Mouse (Mus musculus): ENCODE data around the gene Spata31d1a. TPM values are rescaled to one million over a fixed set of nuclear protein-coding genes. Genes with fewer than 3 reads are reported as not detected.

The Spata31d1a gene
- polyA plus RNA-seq, 1 experiment from 2014 or later, result not detected

GRCm38 (mm10) chr13:59689843-59690242 is 20.3 kb downstream of the Spata31d1a start:
- Histone ChIP-seq H3K4me2 (replicated peaks; ENCODE audit: low read depth, low read length) (no peak overlapping the region), H3K27me3 (ENCODE audit: insufficient read depth, low read length) (no peaks in the 10 kb centered on the region), H3K9ac (replicated peaks; ENCODE audit: low read length) (no peak overlapping the region), H3K4me1 (ENCODE audit: insufficient read depth, low read length) (no peaks in the 10 kb centered on the region), H3K4me3 (ENCODE audit: low read length) (no peak overlapping the region), H3K9me3 (ENCODE audit: low read length) (no peaks in the 10 kb centered on the region), H3K27ac (ENCODE audit: low read length) (no peak overlapping the region), H3K36me3 (ENCODE audit: insufficient read depth, low read length) (no peaks in the 10 kb centered on the region)
- WGBS, result 86% methylated on average over 3 of the region's 3 CpGs
- ATAC-seq (ENCODE audit: low FRiP score, low TSS enrichment), result no peak

DNA sequence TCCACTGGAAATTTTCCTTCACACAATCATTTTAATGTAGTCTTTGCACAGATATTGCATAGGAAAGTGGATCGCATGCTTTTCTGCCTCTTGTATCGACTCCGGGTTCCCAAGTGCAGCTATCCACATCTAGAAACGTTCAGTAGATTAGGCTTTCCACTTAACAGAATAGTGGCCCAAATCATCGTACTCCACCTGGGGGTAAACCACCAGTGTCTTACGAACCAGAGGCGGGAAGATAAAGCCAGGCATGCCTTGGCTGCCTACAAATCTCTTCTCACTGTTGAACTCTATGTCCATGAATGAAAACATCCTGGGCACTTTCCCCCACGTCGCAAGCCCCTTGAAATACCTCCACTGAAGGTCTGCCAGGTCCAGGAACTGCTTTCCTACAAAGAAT is 20.8 kb downstream of the Spata31d1a start:
- H3K4me1 ChIP-seq (ENCODE audit: insufficient read depth, low read length), result no peaks in the 10 kb centered on the region
- no peaks in the 10 kb centered on the region for H3K36me3 ChIP-seq (ENCODE audit: insufficient read depth, low read length)
- no peaks in the 10 kb centered on the region for H3K27me3 ChIP-seq (ENCODE audit: insufficient read depth, low read length)
- no peak overlapping the region for H3K27ac ChIP-seq (ENCODE audit: low read length)
- H3K4me2 ChIP-seq (replicated peaks; ENCODE audit: low read depth, low read length), result no peak overlapping the region
- WGBS, result 87% methylated on average over 9 of the region's 9 CpGs
- no peaks in the 10 kb centered on the region for H3K9me3 ChIP-seq (ENCODE audit: low read length)
- no peak overlapping the region for H3K9ac ChIP-seq (replicated peaks; ENCODE audit: low read length)
- ATAC-seq (ENCODE audit: low FRiP score, low TSS enrichment), result no peak
- H3K4me3 ChIP-seq (ENCODE audit: low read length), result no peak overlapping the region

- WGBS, result 74% methylated on average over 13 of the region's 13 CpGs
- ATAC-seq (ENCODE audit: low FRiP score, low TSS enrichment), result no peak
Observed at GRCm38 (mm10) chr13:59688338-59688770, 21.8 kb downstream of the Spata31d1a start.

GRCm38 (mm10) chr13:59685236-59685635 is 24.9 kb downstream of the Spata31d1a start:
- no peak overlapping the region for H3K4me2 ChIP-seq (replicated peaks; ENCODE audit: low read depth, low read length)
- ATAC-seq (ENCODE audit: low FRiP score, low TSS enrichment), result no peak
- no peak overlapping the region for H3K9ac ChIP-seq (replicated peaks; ENCODE audit: low read length)
- 90% methylated on average over 3 of the region's 3 CpGs for WGBS
- H3K9me3 ChIP-seq (ENCODE audit: low read length), result no peaks in the 10 kb centered on the region
- H3K36me3 ChIP-seq (ENCODE audit: insufficient read depth, low read length), result no peaks in the 10 kb centered on the region
- no peaks in the 10 kb centered on the region for H3K4me1 ChIP-seq (ENCODE audit: insufficient read depth, low read length)
- H3K27ac ChIP-seq (ENCODE audit: low read length), result no peak overlapping the region
- H3K4me3 ChIP-seq (ENCODE audit: low read length), result no peak overlapping the region
- H3K27me3 ChIP-seq (ENCODE audit: insufficient read depth, low read length), result no peaks in the 10 kb centered on the region

More at GRCm38 (mm10) chr13:59688338-59688770, 21.8 kb downstream of the Spata31d1a start:
- H3K27me3 ChIP-seq (ENCODE audit: insufficient read depth, low read length), result no peaks in the 10 kb centered on the region
- H3K9me3 ChIP-seq (ENCODE audit: low read length), result no peaks in the 10 kb centered on the region
- H3K27ac ChIP-seq (ENCODE audit: low read length), result no peak overlapping the region
- H3K9ac ChIP-seq (replicated peaks; ENCODE audit: low read length), result no peak overlapping the region
- H3K4me2 ChIP-seq (replicated peaks; ENCODE audit: low read depth, low read length), result no peak overlapping the region
- H3K4me1 ChIP-seq (ENCODE audit: insufficient read depth, low read length), result no peaks in the 10 kb centered on the region
- no peaks in the 10 kb centered on the region for H3K36me3 ChIP-seq (ENCODE audit: insufficient read depth, low read length)
- H3K4me3 ChIP-seq (ENCODE audit: low read length), result no peak overlapping the region

DNA sequence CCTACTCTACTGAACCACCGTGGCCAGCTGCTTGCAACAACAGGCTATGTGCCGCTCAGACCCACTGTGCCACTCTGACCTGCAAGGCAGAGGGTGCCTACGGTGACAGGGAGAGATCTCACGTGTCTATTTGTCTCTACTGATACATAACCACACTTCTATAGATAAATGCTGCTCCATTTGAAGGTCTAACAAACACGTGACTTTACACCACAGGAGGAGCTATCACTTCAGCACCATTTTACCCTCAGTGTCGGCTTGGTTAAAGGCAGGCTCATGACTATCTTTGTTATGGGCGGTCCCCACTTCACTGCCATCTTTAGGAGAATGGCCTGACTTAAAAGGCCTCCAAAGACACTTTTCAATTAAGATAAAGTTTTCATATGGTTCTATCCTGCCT is 27.5 kb downstream of the Spata31d1a start:
- WGBS, result 29% methylated on average over 7 of the region's 7 CpGs
- Histone ChIP-seq H3K36me3 (ENCODE audit: insufficient read depth, low read length) (no peaks in the 10 kb centered on the region), H3K4me3 (ENCODE audit: low read length) (no peak overlapping the region), H3K9me3 (ENCODE audit: low read length) (no peaks in the 10 kb centered on the region), H3K4me2 (replicated peaks; ENCODE audit: low read depth, low read length) (no peak overlapping the region), H3K9ac (replicated peaks; ENCODE audit: low read length) (no peak overlapping the region), H3K27me3 (ENCODE audit: insufficient read depth, low read length) (no peaks in the 10 kb centered on the region), H3K27ac (ENCODE audit: low read length) (no peak overlapping the region), H3K4me1 (ENCODE audit: insufficient read depth, low read length) (no peaks in the 10 kb centered on the region)
- ATAC-seq (ENCODE audit: low FRiP score, low TSS enrichment), result no peak

GRCm38 (mm10) chr13:59679908-59680307 is 30.2 kb downstream of the Spata31d1a start:
- H3K9ac ChIP-seq (replicated peaks; ENCODE audit: low read length), result no peak overlapping the region
- no peaks in the 10 kb centered on the region for H3K36me3 ChIP-seq (ENCODE audit: insufficient read depth, low read length)
- H3K4me1 ChIP-seq (ENCODE audit: insufficient read depth, low read length), result no peaks in the 10 kb centered on the region
- WGBS, result 70% methylated on average over 4 of the region's 4 CpGs
- H3K4me2 ChIP-seq (replicated peaks; ENCODE audit: low read depth, low read length), result no peak overlapping the region
- H3K9me3 ChIP-seq (ENCODE audit: low read length), result no peaks in the 10 kb centered on the region
- no peaks in the 10 kb centered on the region for H3K27me3 ChIP-seq (ENCODE audit: insufficient read depth, low read length)
- no peak overlapping the region for H3K27ac ChIP-seq (ENCODE audit: low read length)
- no peak overlapping the region for H3K4me3 ChIP-seq (ENCODE audit: low read length)
- ATAC-seq (ENCODE audit: low FRiP score, low TSS enrichment), result no peak

- Histone ChIP-seq H3K4me1 (ENCODE audit: insufficient read depth, low read length) (peaks cover 4% of the 10 kb centered on the region), H3K36me3 (ENCODE audit: insufficient read depth, low read length) (no peaks in the 10 kb centered on the region), H3K9me3 (ENCODE audit: low read length) (no peaks in the 10 kb centered on the region), H3K4me3 (ENCODE audit: low read length) (no peak overlapping the region), H3K4me2 (replicated peaks; ENCODE audit: low read depth, low read length) (no peak overlapping the region), H3K9ac (replicated peaks; ENCODE audit: low read length) (no peak overlapping the region), H3K27ac (ENCODE audit: low read length) (no peak overlapping the region), H3K27me3 (ENCODE audit: insufficient read depth, low read length) (no peaks in the 10 kb centered on the region)
- 39% methylated on average over 4 of the region's 4 CpGs for WGBS
- ATAC-seq (ENCODE audit: low FRiP score, low TSS enrichment), result no peak
Observed at GRCm38 (mm10) chr13:59679306-59679705, 30.8 kb downstream of the Spata31d1a start.

GRCm38 (mm10) chr13:59676316-59677229 is 33.6 kb downstream of the Spata31d1a start:
- no peaks in the 10 kb centered on the region for H3K9me3 ChIP-seq (ENCODE audit: low read length)
- no peak overlapping the region for H3K4me2 ChIP-seq (replicated peaks; ENCODE audit: low read depth, low read length)
- H3K36me3 ChIP-seq (ENCODE audit: insufficient read depth, low read length), result no peaks in the 10 kb centered on the region
- no peak for ATAC-seq (ENCODE audit: low FRiP score, low TSS enrichment)
- no peak overlapping the region for H3K9ac ChIP-seq (replicated peaks; ENCODE audit: low read length)
- 69% methylated on average over 12 of the region's 12 CpGs for WGBS
- H3K27me3 ChIP-seq (ENCODE audit: insufficient read depth, low read length), result no peaks in the 10 kb centered on the region
- H3K27ac ChIP-seq (ENCODE audit: low read length), result no peak overlapping the region
- H3K4me3 ChIP-seq (ENCODE audit: low read length), result no peak overlapping the region
- peaks cover 15% of the 10 kb centered on the region for H3K4me1 ChIP-seq (ENCODE audit: insufficient read depth, low read length)

DNA sequence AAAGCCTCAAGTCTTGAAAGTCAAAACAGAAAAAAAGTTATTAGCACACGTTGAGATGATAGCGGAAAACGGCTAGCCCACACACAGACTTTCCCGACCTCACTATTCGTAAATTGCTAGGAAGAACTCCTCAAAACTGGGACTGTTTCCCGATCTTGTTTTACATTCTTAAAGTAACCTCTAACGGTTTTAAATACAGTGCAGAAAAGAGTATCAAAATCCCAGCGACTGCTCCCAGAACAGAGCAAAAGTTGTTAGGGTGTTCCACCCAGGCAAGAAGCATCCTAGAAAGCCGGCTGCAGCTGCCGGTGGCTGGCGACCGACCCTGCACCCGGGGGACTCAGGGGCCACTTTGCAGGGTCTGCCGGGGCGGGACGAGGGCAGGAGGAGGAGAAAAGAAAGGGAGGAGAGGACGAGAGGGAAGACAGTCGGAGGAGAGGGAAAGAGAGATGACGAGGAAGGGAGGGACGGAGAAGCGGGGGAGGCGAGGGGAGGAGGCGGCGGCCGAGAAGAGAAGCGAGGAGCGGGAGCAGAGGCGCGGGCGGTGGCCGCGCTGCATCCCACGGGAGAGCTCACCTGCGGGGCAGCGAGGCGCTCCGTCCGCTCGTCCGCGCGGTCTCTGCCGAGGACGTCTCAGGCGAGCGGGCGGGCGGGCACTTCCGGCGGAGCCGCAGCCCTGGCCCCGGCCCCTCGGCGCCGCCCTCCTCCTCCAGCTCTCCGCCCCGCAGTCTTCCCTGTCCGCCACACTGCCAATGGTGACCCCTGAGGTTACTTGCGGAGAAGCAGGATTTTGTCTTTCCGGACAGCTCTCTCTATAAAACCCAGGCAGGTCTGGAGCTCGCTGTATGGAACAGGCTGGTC is 34.7 kb downstream of the Spata31d1a start, which contains the start of gene Golm1:
TSS of gene Golm1 (minus strand) at position 661 of the 861 bp plus-strand sequence.
- peaks cover 15% of the 10 kb centered on the region for H3K4me1 ChIP-seq (ENCODE audit: insufficient read depth, low read length)
- WGBS, result under 1% methylated on average over 50 of the region's 61 CpGs
- H3K9ac ChIP-seq (replicated peaks; ENCODE audit: low read length), result peak within 1 kb of the TSS; percentile 63
- H3K27ac ChIP-seq (ENCODE audit: low read length), result peak within 1 kb of the TSS; percentile 41
- peak; percentile 91 for ATAC-seq (ENCODE audit: low FRiP score, low TSS enrichment)
- peak within 1 kb of the TSS; percentile 68 for H3K4me3 ChIP-seq (ENCODE audit: low read length)
- H3K36me3 ChIP-seq (ENCODE audit: insufficient read depth, low read length), result no peaks in the 10 kb centered on the region
- H3K9me3 ChIP-seq (ENCODE audit: low read length), result no peaks in the 10 kb centered on the region
- H3K27me3 ChIP-seq (ENCODE audit: insufficient read depth, low read length), result no peaks in the 10 kb centered on the region
- peak within 1 kb of the TSS; percentile 65 for H3K4me2 ChIP-seq (replicated peaks; ENCODE audit: low read depth, low read length)

Data from kidney, embryonic 16.5 days (tissue).